8 mouse cellular contexts compared by ENCODE assay signal in genomic region chr15:93115674-93116102, GRCm38 (mm10).
DNase-seq lines count a peak whose midpoint lies in the region; ATAC-seq and TF ChIP-seq lines count a peak whose summit lies in the region.

No protein-coding gene starts in this region.

- 3% methylated on average over 16 of the region's 16 CpGs for WGBS in lung, embryonic 15.5 days
- WGBS in heart, embryonic 15.5 days, result 5% methylated on average over 16 of the region's 16 CpGs
- 4% methylated on average over 15 of the region's 16 CpGs for whole genome bisulfite sequencing in midbrain, postnatal 0 days

- H3K9me3 ChIP-seq in lung, embryonic 15.5 days, result no peaks in the 10 kb centered on the region
- no peaks in the 10 kb centered on the region for H3K9me3 ChIP-seq in heart, embryonic 15.5 days (replicated peaks)
- no peaks in the 10 kb centered on the region for H3K9me3 ChIP-seq in midbrain, postnatal 0 days (ENCODE audit: low read length)

- no peak overlapping the region for H3K9ac ChIP-seq in lung, embryonic 15.5 days
- H3K9ac ChIP-seq in heart, embryonic 15.5 days, result peak overlapping the region; percentile 36; the same call in 1 of the 2 replicates
- H3K9ac ChIP-seq in midbrain, postnatal 0 days (replicated peaks; ENCODE audit: low read length, poor library complexity, severe bottlenecking), result peak overlapping the region; percentile 51

- H3K4me3 ChIP-seq in lung, embryonic 15.5 days, result peak overlapping the region; percentile 25
- H3K4me3 ChIP-seq in heart, embryonic 15.5 days, result peak overlapping the region; percentile 39
- H3K4me3 ChIP-seq in midbrain, postnatal 0 days (ENCODE audit: low read depth, low read length), result peak overlapping the region; percentile 22; the same call in 1 of the 2 replicates

- no peaks in the 10 kb centered on the region for H3K36me3 ChIP-seq in lung, embryonic 15.5 days
- no peaks in the 10 kb centered on the region for H3K36me3 ChIP-seq in heart, embryonic 15.5 days
- H3K36me3 ChIP-seq in midbrain, postnatal 0 days (ENCODE audit: insufficient read depth, low read length), result no peaks in the 10 kb centered on the region

- intact Hi-C loops in left cerebral cortex, postnatal 10 days (cut with DNase I), result no loop called here

- H3K4me2 ChIP-seq in lung, embryonic 15.5 days, result peak overlapping the region; percentile 58
- peak overlapping the region; percentile 70 for H3K4me2 ChIP-seq in heart, embryonic 15.5 days
- H3K4me2 ChIP-seq in midbrain, postnatal 0 days (ENCODE audit: low read depth, low read length, poor library complexity, severe bottlenecking), result peak overlapping the region; percentile 49

- H3K27ac ChIP-seq in lung, embryonic 15.5 days, result no peak overlapping the region
- H3K27ac ChIP-seq in heart, embryonic 15.5 days, result no peak overlapping the region
- no peak overlapping the region for H3K27ac ChIP-seq in midbrain, postnatal 0 days (ENCODE audit: low read depth, low read length)

- H3K27me3 ChIP-seq in lung, embryonic 15.5 days, result no peaks in the 10 kb centered on the region
- no peaks in the 10 kb centered on the region for H3K27me3 ChIP-seq in heart, embryonic 15.5 days
- H3K27me3 ChIP-seq in midbrain, postnatal 0 days (ENCODE audit: insufficient read depth, low read length), result no peaks in the 10 kb centered on the region

- peaks cover 8% of the 10 kb centered on the region; the same call in 1 of the 2 replicates for H3K4me1 ChIP-seq in lung, embryonic 15.5 days
- H3K4me1 ChIP-seq in heart, embryonic 15.5 days (replicated peaks), result peaks cover 7% of the 10 kb centered on the region
- H3K4me1 ChIP-seq in midbrain, postnatal 0 days (ENCODE audit: insufficient read depth, low read length), result peaks cover 8% of the 10 kb centered on the region

- ATAC-seq in lung, embryonic 15.5 days (ENCODE audit: borderline replicate concordance, extremely low read depth, low FRiP score, low TSS enrichment), result peak; percentile 60; the same call in 1 of the 2 replicates
- no peak for ATAC-seq in heart, embryonic 15.5 days (replicated peaks; ENCODE audit: insufficient number of reproducible peaks, insufficient read depth, low FRiP score, low read depth)
- ATAC-seq in midbrain, postnatal 0 days (ENCODE audit: low FRiP score), result peak; percentile 63

- peak; percentile 57 for TF ChIP-seq CTCF in midbrain, postnatal 0 days (IDR thresholded peaks at IDR 0.05)

- DNase-seq in lung, postnatal 14 days, result no peak
- DNase-seq in embryo, embryonic 10 days (ENCODE audit: low spot score), result peak; percentile 74
- DNase-seq in left cerebral cortex, postnatal 10 days (ENCODE audit: extremely low spot score in 1 of 2, low spot score in 2 of 2), result peak; percentile 19 to 44
- DNase-seq in midbrain, postnatal 0 days (ENCODE audit: low spot score), result peak; percentile 81
- DNase-seq in spleen, postnatal 14 days (ENCODE audit: low spot score in 2 of 2), result no peak
- DNase-seq in T-cell, adult 2 months (ENCODE audit: low spot score), result no peak

Comparison
In these comparisons a context has a peak if more than half of its experiments do, and no peak if none do; other contexts are left out.
1. DNase-seq: peak in embryo, embryonic 10 days (single experiment), left cerebral cortex, postnatal 10 days (2 of 2) and midbrain, postnatal 0 days (single experiment); none in lung, postnatal 14 days (single experiment), spleen, postnatal 14 days (0 of 2) and T-cell, adult 2 months (single experiment).
2. Peak in every context shown above with its lines, with median percentiles within 50 percentile points of each other: H3K4me2 ChIP-seq and H3K4me3 ChIP-seq.